Mouse (Mus musculus) kidney, embryonic 16.5 days (tissue): ENCODE measurements around the gene Ptdss2. TPM values are rescaled to one million over a fixed set of nuclear protein-coding genes. Genes with fewer than 3 reads are reported as not detected.

Experiments
- ATAC-seq: fragments of 200-750 bp; cut with Nextera tagmentation; 2 replicates; pipeline ENCODE4 v1.8.0; 2017; ENCODE audit warnings: moderate TSS enrichment; ENCODE audit not compliant: low FRiP score, low TSS enrichment
- H3K27ac ChIP-seq: fragments of 300-500 bp; sonication (generic); 2 replicates; pipeline ENCODE4 v1.5.1; 2014; ENCODE audit warnings: low read length
- H3K27me3 ChIP-seq: fragments of 300-500 bp; sonication (generic); 2 replicates; pipeline ENCODE4 v1.6.1; 2014; ENCODE audit warnings: low read length, control low read depth, mixed read lengths; ENCODE audit not compliant: insufficient read depth
- H3K36me3 ChIP-seq: fragments of 300-500 bp; sonication (generic); 2 replicates; pipeline ENCODE4 v1.6.1; 2014; ENCODE audit warnings: low read length, control low read depth, mixed read lengths; ENCODE audit not compliant: insufficient read depth
- H3K4me1 ChIP-seq: fragments of 300-500 bp; sonication (generic); 2 replicates; pipeline ENCODE4 v1.6.1; 2014; ENCODE audit warnings: low read length, control low read depth, mixed read lengths; ENCODE audit not compliant: insufficient read depth
- H3K4me2 ChIP-seq: fragments of 300-500 bp; sonication (generic); replicated peaks from 2 replicates; pipeline ENCODE4 v1.6.1; 2014; ENCODE audit warnings: low read depth, low read length
- H3K4me3 ChIP-seq: fragments of 300-500 bp; sonication (generic); 2 replicates; pipeline ENCODE4 v1.5.1; 2014; ENCODE audit warnings: mild to moderate bottlenecking, low read length
- H3K9ac ChIP-seq: fragments of 300-500 bp; sonication (generic); replicated peaks from 2 replicates; pipeline ENCODE4 v1.6.1; 2014; ENCODE audit warnings: low read length
- H3K9me3 ChIP-seq: fragments of 300-500 bp; sonication (generic); 2 replicates; pipeline ENCODE4 v1.6.1; 2016; ENCODE audit warnings: low read length, control low read depth
- WGBS: fragments of 180-500 bp; shearing (Covaris S2); extraction: QIAGEN DNeasy Blood & Tissue Kit; methylation state at CpG from one replicate; pipeline ENCODE4 v1.1.7; 2014; 5-methylcytosine and 5-hydroxymethylcytosine counted together
- polyA plus RNA-seq: library from polyadenylated mRNA; unstranded; fragments of >200 nt; fragmentation: Nextera tagmentation; extraction: Ambion mirVana; gene quantifications from 2 replicates; pipeline ENCODE4 v1.2.1, GENCODE M21; 2015

The Ptdss2 gene
- polyA plus RNA-seq, 1 experiment from 2014 or later: 85.5 TPM

- Histone ChIP-seq H3K36me3 (no peaks in the 10 kb centered on the region), H3K9me3 (no peaks in the 10 kb centered on the region), H3K4me3 (no peak overlapping the region), H3K27me3 (no peaks in the 10 kb centered on the region), H3K4me1 (peaks cover 9% of the 10 kb centered on the region), H3K4me2 (no peak overlapping the region), H3K9ac (no peak overlapping the region), H3K27ac (no peak overlapping the region)
- WGBS: 97% methylated on average over 4 of the region's 4 CpGs
- no peak for ATAC-seq
Measured at GRCm38 (mm10) chr7:141198121-141198520, 75.9 kb downstream of the Ptdss2 start.

DNA sequence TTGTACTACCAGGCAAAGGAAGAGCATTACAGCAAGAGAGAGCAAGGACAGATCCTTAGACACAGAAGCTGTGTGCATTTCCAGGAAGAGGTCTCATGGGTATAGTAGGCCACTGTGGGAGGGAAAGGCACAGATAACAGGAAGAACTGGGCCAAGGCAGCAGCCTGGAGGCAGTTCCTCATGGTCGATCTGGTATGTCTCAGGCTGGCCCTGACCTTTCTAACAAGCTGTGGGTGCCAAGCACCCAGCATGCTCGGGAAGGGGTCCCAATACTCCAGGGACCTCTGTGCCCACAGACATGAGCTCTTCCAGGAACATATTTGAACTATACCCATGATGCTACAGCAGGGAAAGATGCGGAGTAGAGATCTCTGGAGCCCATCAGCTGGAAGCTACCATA, 82.4 kb downstream of the Ptdss2 start:
- Histone ChIP-seq H3K36me3 (no peaks in the 10 kb centered on the region), H3K9ac (no peak overlapping the region), H3K4me2 (no peak overlapping the region), H3K27ac (no peak overlapping the region), H3K9me3 (no peaks in the 10 kb centered on the region), H3K4me1 (no peaks in the 10 kb centered on the region), H3K4me3 (no peak overlapping the region), H3K27me3 (no peaks in the 10 kb centered on the region)
- no peak for ATAC-seq
- 76% methylated on average over 3 of the region's 3 CpGs for WGBS

DNA sequence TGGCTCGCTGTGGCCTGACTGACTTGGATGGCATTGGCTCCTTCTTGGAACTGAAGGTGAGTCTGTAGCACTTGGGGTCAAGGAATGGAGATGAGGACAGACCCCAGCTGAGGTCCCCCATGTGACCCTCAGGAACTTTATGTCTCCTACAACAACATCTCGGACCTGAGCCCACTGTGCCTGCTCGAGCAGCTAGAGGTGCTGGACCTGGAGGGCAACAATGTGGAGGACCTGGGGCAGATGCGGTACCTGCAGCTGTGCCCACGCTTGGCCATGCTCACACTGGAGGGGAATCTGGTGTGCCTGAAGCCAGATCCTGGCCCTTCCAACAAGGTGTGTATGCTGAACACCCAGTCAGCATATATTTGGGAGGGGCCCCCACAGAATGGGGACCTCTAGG, 83.3 kb downstream of the Ptdss2 start:
- Histone ChIP-seq H3K4me3 (no peak overlapping the region), H3K9me3 (no peaks in the 10 kb centered on the region), H3K9ac (no peak overlapping the region), H3K36me3 (no peaks in the 10 kb centered on the region), H3K4me1 (no peaks in the 10 kb centered on the region), H3K27ac (no peak overlapping the region), H3K4me2 (no peak overlapping the region), H3K27me3 (no peaks in the 10 kb centered on the region)
- WGBS: 92% methylated on average over 5 of the region's 5 CpGs
- ATAC-seq: no peak

DNA sequence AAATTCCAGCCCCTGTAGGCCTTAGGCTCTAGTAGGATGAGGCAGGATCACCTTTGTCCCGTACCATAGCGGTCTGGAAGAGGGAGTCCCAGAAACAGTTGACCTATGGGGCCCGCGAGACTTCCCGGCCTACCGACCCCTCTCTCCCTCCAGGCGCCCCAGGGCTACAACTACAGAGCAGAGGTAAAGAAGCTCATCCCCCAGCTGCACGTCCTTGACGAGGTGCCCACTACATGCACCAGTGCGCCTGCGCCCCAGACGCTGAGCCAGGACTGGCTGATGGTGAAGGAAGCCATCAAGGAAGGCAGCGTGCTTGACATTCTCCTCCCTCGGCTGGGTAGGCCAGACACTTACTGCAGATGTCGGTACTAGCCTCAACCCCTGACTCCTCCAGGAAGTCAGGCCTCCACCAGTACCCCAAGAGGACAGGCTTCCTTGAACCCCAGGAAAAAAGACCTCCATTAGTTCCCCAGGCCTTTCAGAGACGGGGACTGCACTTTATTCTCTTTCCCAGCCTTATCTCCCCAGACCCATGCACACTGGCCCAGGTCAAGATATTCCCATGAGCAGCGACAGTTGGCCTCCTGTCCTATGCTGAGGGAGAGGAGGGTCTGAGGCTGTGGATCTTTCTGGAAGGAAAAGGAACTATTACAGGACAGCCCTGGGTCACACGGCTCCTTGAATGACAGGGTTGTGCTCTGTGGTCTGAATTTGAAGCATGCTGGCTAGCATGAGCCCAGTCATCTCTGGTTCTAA, 84.2 kb downstream of the Ptdss2 start:
- no peak for ATAC-seq
- H3K4me1 ChIP-seq: no peaks in the 10 kb centered on the region
- WGBS: 89% methylated on average over 18 of the region's 18 CpGs

More for the DNA sequence above, 84.2 kb downstream of the Ptdss2 start:
- no peak overlapping the region for H3K27ac ChIP-seq
- no peak overlapping the region for H3K9ac ChIP-seq
- H3K36me3 ChIP-seq: no peaks in the 10 kb centered on the region
- H3K4me3 ChIP-seq: no peak overlapping the region
- no peak overlapping the region for H3K4me2 ChIP-seq
- no peaks in the 10 kb centered on the region for H3K9me3 ChIP-seq
- H3K27me3 ChIP-seq: no peaks in the 10 kb centered on the region

Other genes starting within 250 kb of the Ptdss2 start
- gene Psmd13, start 240.4 kb upstream of the Ptdss2 start, polyA plus RNA-seq: 242 and 246 TPM in 2 replicates
- gene Sirt3, start 240.1 kb upstream of the Ptdss2 start, polyA plus RNA-seq: 41.5 and 42.6 TPM in 2 replicates
- gene Cox8b, start 221.9 kb upstream of the Ptdss2 start, polyA plus RNA-seq: 1.4 and 2.6 TPM in 2 replicates
- 1.9 and 2.2 TPM in 2 replicates for gene Nlrp6, start 201.5 kb upstream of the Ptdss2 start, polyA plus RNA-seq
- gene Pgghg, start 181.0 kb upstream of the Ptdss2 start, polyA plus RNA-seq: 25.3 and 26.6 TPM in 2 replicates
- gene Ifitm5, start 172.1 kb upstream of the Ptdss2 start, polyA plus RNA-seq: 4.2 and 5.8 TPM in 2 replicates
- 0.76 TPM in 1 of 2 replicates, not detected in the other for gene Gm45717, start 166.4 kb upstream of the Ptdss2 start, polyA plus RNA-seq
- gene Ifitm2, start 166.4 kb upstream of the Ptdss2 start, polyA plus RNA-seq: 991 and 995 TPM in 2 replicates
- gene Ifitm1, start 155.2 kb upstream of the Ptdss2 start, polyA plus RNA-seq: 64.6 and 72.4 TPM in 2 replicates
- 210 and 234 TPM in 2 replicates for gene Ifitm3, start 111.6 kb upstream of the Ptdss2 start, polyA plus RNA-seq
- 0.94 and 1.5 TPM in 2 replicates for gene Ifitm6, start 104.5 kb upstream of the Ptdss2 start, polyA plus RNA-seq
- gene Gm17387, start 93.3 kb upstream of the Ptdss2 start, polyA plus RNA-seq: not detected in 2 replicates
- 13.2 and 13.9 TPM in 2 replicates for gene B4galnt4, start 61.3 kb upstream of the Ptdss2 start, polyA plus RNA-seq
- 9.2 and 10.5 TPM in 2 replicates for gene Pkp3, start 44.2 kb upstream of the Ptdss2 start, polyA plus RNA-seq
- 37.7 and 45.2 TPM in 2 replicates for gene Sigirr, start 21.8 kb upstream of the Ptdss2 start, polyA plus RNA-seq
- 8.0 and 8.6 TPM in 2 replicates for gene Ano9, start 4.6 kb upstream of the Ptdss2 start, polyA plus RNA-seq
- gene Rnh1, start 50.5 kb downstream of the Ptdss2 start, polyA plus RNA-seq: 141 and 155 TPM in 2 replicates
- gene Hras, start 71.6 kb downstream of the Ptdss2 start, polyA plus RNA-seq: 40.3 and 78.3 TPM in 2 replicates
- gene Lrrc56, start 71.8 kb downstream of the Ptdss2 start, polyA plus RNA-seq: 13.5 and 15.1 TPM in 2 replicates
- gene Lmntd2, start 91.7 kb downstream of the Ptdss2 start, polyA plus RNA-seq: 3.9 and 4.4 TPM in 2 replicates
- gene Rassf7, start 93.5 kb downstream of the Ptdss2 start, polyA plus RNA-seq: 76.3 and 78.3 TPM in 2 replicates
- 81.2 and 93.0 TPM in 2 replicates for gene Phrf1, start 106.4 kb downstream of the Ptdss2 start, polyA plus RNA-seq
- 3.2 and 6.0 TPM in 2 replicates for gene Irf7, start 144.1 kb downstream of the Ptdss2 start, polyA plus RNA-seq
- gene Cdhr5, start 154.4 kb downstream of the Ptdss2 start, polyA plus RNA-seq: 15.4 and 16.3 TPM in 2 replicates
- 45.2 and 47.1 TPM in 2 replicates for gene Sct, start 156.8 kb downstream of the Ptdss2 start, polyA plus RNA-seq
- 1.3 and 1.5 TPM in 2 replicates for gene Drd4, start 169.6 kb downstream of the Ptdss2 start, polyA plus RNA-seq
- gene Deaf1, start 205.3 kb downstream of the Ptdss2 start, polyA plus RNA-seq: 77.4 and 87.5 TPM in 2 replicates
- 49.3 and 59.8 TPM in 2 replicates for gene Tmem80, start 205.4 kb downstream of the Ptdss2 start, polyA plus RNA-seq
- gene Eps8l2, start 216.5 kb downstream of the Ptdss2 start, polyA plus RNA-seq: 59.4 and 62.9 TPM in 2 replicates